Mouse (Mus musculus) liver, embryonic 13.5 days (tissue): ENCODE data around the gene Gipc3. TPM values are rescaled to one million over a fixed set of nuclear protein-coding genes. Genes with fewer than 3 reads are reported as not detected.

Source experiments
- ATAC-seq: fragments of 200-750 bp; cut with Nextera tagmentation; 2 replicates; pipeline ENCODE4 v1.8.0; 2017; ENCODE audit warnings: low read depth, mild to moderate bottlenecking, moderate number of reproducible peaks, moderate library complexity
- DNase-seq: peaks from one replicate; pipeline ENCODE4 v3.0.0; 2022
- H3K27ac ChIP-seq: fragments of 300-500 bp; sonication (generic); 2 replicates; pipeline ENCODE4 v1.5.1; 2015; ENCODE audit warnings: moderate library complexity, mild to moderate bottlenecking, inconsistent platforms
- H3K27me3 ChIP-seq: fragments of 300-500 bp; sonication (generic); 2 replicates; pipeline ENCODE4 v1.6.1; 2015; ENCODE audit warnings: mild to moderate bottlenecking, inconsistent platforms
- H3K36me3 ChIP-seq: fragments of 300-500 bp; sonication (generic); 2 replicates; pipeline ENCODE4 v1.6.1; 2015; ENCODE audit warnings: mild to moderate bottlenecking, inconsistent platforms
- H3K4me1 ChIP-seq: fragments of 300-500 bp; sonication (generic); replicated peaks from 2 replicates; pipeline ENCODE4 v1.6.1; 2015; ENCODE audit warnings: inconsistent platforms
- H3K4me2 ChIP-seq: fragments of 300-500 bp; sonication (generic); 2 replicates; pipeline ENCODE4 v1.6.1; 2015; ENCODE audit warnings: inconsistent platforms, mild to moderate bottlenecking, moderate library complexity
- H3K4me3 ChIP-seq: fragments of 300-500 bp; sonication (generic); replicated peaks from 2 replicates; pipeline ENCODE4 v1.5.1; 2015; ENCODE audit warnings: mild to moderate bottlenecking, inconsistent platforms
- H3K9ac ChIP-seq: fragments of 300-500 bp; sonication (generic); 2 replicates; pipeline ENCODE4 v1.6.1; 2015; ENCODE audit warnings: mild to moderate bottlenecking, inconsistent platforms
- H3K9me3 ChIP-seq: fragments of 300-500 bp; sonication (generic); replicated peaks from 2 replicates; pipeline ENCODE4 v1.6.1; 2016; ENCODE audit warnings: inconsistent platforms
- WGBS: fragments of 180-500 bp; shearing (Covaris S2); methylation state at CpG from one replicate; pipeline ENCODE4 v1.1.7; 2015; ENCODE audit not compliant: insufficient replicate concordance; 5-methylcytosine and 5-hydroxymethylcytosine counted together
- polyA plus RNA-seq: library from polyadenylated mRNA; unstranded; fragments of >200 nt; fragmentation: Nextera tagmentation; extraction: Ambion mirVana; gene quantifications from 2 replicates; pipeline ENCODE4 v1.2.1, GENCODE M21; 2015

The Gipc3 gene
- polyA plus RNA-seq, 1 experiment from 2014 or later = not detected

DNA sequence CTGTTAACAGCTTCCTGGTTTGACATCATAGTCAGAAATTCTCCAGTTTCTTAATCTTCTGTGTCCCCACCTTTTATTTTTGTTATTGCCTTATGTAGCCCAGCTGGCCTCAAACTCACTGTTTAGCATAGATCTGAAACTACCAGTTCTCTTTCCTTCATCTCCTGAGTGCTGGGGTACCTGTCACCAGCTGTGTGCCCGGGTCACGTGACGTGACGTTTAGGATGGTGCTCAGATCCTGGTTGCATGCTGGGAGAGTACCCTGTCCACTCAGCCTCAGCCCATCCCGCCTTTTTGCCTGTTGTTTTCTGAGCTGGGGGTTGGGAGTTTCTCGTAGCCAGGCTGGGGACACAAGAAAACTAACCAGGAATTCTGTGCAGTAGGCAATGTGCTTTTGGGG lies 45.8 kb downstream of the Gipc3 start:
- Histone ChIP-seq H3K27me3 (no peaks in the 10 kb centered on the region), H3K36me3 (no peaks in the 10 kb centered on the region), H3K4me1 (peaks cover 94% of the 10 kb centered on the region), H3K9ac (peak overlapping the region; percentile 45; the same call in 1 of the 2 replicates), H3K4me2 (0 out of 2 replicates have a peak overlapping the region, but pooled peaks have one; percentile 3), H3K4me3 (no peak overlapping the region), H3K27ac (peak overlapping the region; percentile 87), H3K9me3 (no peaks in the 10 kb centered on the region)
- ATAC-seq = no peak
- 67% methylated on average over 6 of the region's 6 CpGs for WGBS
- no peak for DNase-seq

- DNase-seq (no peak), ATAC-seq (no peak)
- Histone ChIP-seq H3K4me2 (peak overlapping the region; percentile 95), H3K36me3 (no peaks in the 10 kb centered on the region), H3K9me3 (no peaks in the 10 kb centered on the region), H3K27ac (no peak overlapping the region), H3K4me3 (no peak overlapping the region), H3K9ac (peak overlapping the region; percentile 85), H3K4me1 (peaks cover 94% of the 10 kb centered on the region), H3K27me3 (peaks cover 8% of the 10 kb centered on the region)
- WGBS = 85% methylated on average over 6 of the region's 6 CpGs
Measured at GRCm38 (mm10) chr10:81295185-81295584, 47.9 kb downstream of the Gipc3 start.

DNA sequence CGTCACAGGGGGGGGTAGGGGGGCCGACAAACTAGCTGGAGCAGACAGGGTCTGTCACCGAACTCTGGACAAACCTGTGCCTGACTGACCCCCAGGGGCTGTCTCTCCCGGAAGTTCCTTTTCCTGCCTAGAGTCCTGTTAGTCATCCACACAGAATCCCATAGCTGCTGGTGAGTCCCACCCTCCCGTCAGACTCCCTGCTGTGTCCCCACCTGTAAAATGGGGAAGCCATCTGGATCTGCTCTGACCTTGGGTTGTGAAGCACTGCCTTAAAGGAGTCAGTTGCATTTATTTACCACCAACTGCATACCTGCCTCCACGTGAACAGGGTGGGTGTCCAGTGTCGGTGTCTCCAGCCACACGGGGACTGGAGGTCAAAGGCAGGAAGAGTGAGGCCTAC lies 48.6 kb downstream of the Gipc3 start:
- DNase-seq (no peak), ATAC-seq (no peak)
- Histone ChIP-seq H3K4me3 (peak overlapping the region; percentile 76), H3K9me3 (no peaks in the 10 kb centered on the region), H3K4me2 (peak overlapping the region; percentile 95), H3K36me3 (no peaks in the 10 kb centered on the region), H3K9ac (peak overlapping the region; percentile 85), H3K4me1 (peaks cover 87% of the 10 kb centered on the region), H3K27me3 (peaks cover 13% of the 10 kb centered on the region), H3K27ac (no peak overlapping the region)
- 26% methylated on average over 8 of the region's 8 CpGs for WGBS

- no peaks in the 10 kb centered on the region for H3K9me3 ChIP-seq
- 2% methylated on average over 25 of the region's 25 CpGs for WGBS
- peaks cover 13% of the 10 kb centered on the region for H3K27me3 ChIP-seq
- no peak for ATAC-seq
- peak overlapping the region; percentile 85 for H3K9ac ChIP-seq
- peak overlapping the region; percentile 76 for H3K4me3 ChIP-seq
- H3K36me3 ChIP-seq = no peaks in the 10 kb centered on the region
- peaks cover 83% of the 10 kb centered on the region for H3K4me1 ChIP-seq
- H3K4me2 ChIP-seq = peak overlapping the region; percentile 95
- no peak for DNase-seq
- H3K27ac ChIP-seq = peak overlapping the region; percentile 85
Measured at GRCm38 (mm10) chr10:81293334-81294030, 49.6 kb downstream of the Gipc3 start.

GRCm38 (mm10) chr10:81292554-81293333 lies 50.3 kb downstream of the Gipc3 start, which contains the start of gene Pip5k1c:
Pip5k1c (plus strand) TSS chr10:81292963.
- H3K4me2 ChIP-seq = peak within 1 kb of the TSS; percentile 95
- peak within 1 kb of the TSS; percentile 85 for H3K27ac ChIP-seq
- WGBS = under 1% methylated on average over 64 of the region's 80 CpGs
- DNase-seq (peak; percentile 100), ATAC-seq (peak; percentile 93)
- peak within 1 kb of the TSS; percentile 76 for H3K4me3 ChIP-seq
- H3K9ac ChIP-seq = peak within 1 kb of the TSS; percentile 85
- H3K27me3 ChIP-seq = peaks cover 13% of the 10 kb centered on the region
- no peaks in the 10 kb centered on the region for H3K36me3 ChIP-seq
- H3K9me3 ChIP-seq = no peaks in the 10 kb centered on the region
- H3K4me1 ChIP-seq = peaks cover 82% of the 10 kb centered on the region

GRCm38 (mm10) chr10:81291511-81292104 lies 51.5 kb downstream of the Gipc3 start, which contains the start of gene Tjp3:
Tjp3 (minus strand) TSS chr10:81291581.
- H3K4me2 ChIP-seq = peak within 1 kb of the TSS; percentile 33
- DNase-seq (no peak), ATAC-seq (no peak)
- H3K27ac ChIP-seq = peak within 1 kb of the TSS; percentile 60
- H3K9ac ChIP-seq = no peak within 1 kb of the TSS
- no peaks in the 10 kb centered on the region for H3K36me3 ChIP-seq
- peaks cover 77% of the 10 kb centered on the region for H3K4me1 ChIP-seq
- 47% methylated on average over 9 of the region's 9 CpGs for WGBS
- H3K9me3 ChIP-seq = no peaks in the 10 kb centered on the region
- H3K27me3 ChIP-seq = peaks cover 13% of the 10 kb centered on the region
- 0 out of 2 replicates have a peak within 1 kb of the TSS, but pooled peaks have one; percentile 1 for H3K4me3 ChIP-seq

DNA sequence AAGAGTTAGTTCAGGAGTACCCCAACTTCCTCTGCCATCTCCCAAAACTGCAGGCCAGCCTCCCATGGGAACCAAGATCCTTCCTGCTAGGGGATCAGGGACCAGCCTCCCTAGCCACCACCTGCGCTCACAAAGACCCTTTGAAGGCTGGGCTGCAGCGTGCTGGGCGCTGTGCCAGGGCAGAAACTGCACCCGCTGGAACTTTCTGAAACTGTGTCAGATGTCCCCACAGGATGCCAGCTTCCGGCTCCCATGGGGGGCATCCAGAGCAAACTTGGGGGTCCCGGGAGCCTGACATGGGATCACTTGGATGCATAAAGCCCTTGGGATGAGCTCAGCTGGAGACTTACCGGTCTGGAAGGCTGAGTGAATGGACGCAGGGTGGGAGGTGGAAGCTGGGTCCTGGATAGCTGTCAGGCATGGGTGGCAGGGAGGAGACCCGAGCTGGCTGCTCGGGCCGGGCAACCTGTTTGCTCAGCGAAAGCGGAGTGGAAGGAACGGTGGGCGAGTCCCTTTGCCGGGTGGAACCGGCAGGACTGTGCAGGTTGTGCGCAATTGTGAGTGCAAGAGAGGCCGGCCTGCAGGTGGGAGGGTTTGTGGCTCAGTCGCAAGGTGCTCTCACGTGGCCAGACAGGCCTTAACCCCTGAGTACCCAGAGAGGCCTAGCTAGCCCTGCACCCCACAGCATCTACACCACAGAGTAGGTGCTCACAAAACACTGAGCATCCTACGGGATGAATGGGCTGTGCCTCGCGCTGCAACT lies 52.2 kb downstream of the Gipc3 start:
- H3K4me2 ChIP-seq = peak overlapping the region; percentile 3; the same call in 1 of the 2 replicates

DNA sequence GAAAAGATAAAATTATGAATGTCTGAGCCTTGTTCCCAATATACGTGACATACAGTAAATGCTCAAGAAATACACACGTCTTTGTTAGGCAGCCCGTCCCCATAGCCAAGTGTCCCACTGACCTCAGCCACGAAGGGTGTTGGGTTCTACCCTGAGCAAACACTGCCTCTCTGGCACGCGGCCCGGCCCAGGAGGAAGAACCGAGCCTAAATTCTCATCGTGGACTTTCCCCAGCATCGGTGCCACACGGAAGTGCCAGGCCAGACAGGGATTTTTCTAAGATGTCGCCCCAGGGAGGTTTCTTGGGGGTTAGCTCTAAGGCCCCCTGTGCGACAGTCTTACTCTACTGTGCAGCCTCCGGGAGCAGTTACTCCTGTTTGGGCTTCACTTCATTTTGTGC lies 53.3 kb downstream of the Gipc3 start:
- no peak overlapping the region for H3K27ac ChIP-seq
- H3K9ac ChIP-seq = no peak overlapping the region
- peaks cover 27% of the 10 kb centered on the region for H3K27me3 ChIP-seq
- no peaks in the 10 kb centered on the region for H3K9me3 ChIP-seq
- H3K4me2 ChIP-seq = no peak overlapping the region
- no peak for DNase-seq
- WGBS = 57% methylated on average over 14 of the region's 14 CpGs
- H3K4me1 ChIP-seq = peaks cover 77% of the 10 kb centered on the region
- ATAC-seq = no peak
- H3K36me3 ChIP-seq = no peaks in the 10 kb centered on the region
- H3K4me3 ChIP-seq = no peak overlapping the region

More for the DNA sequence above, 52.2 kb downstream of the Gipc3 start:
- Histone ChIP-seq H3K27me3 (peaks cover 17% of the 10 kb centered on the region), H3K36me3 (no peaks in the 10 kb centered on the region), H3K9me3 (no peaks in the 10 kb centered on the region), H3K4me1 (peaks cover 77% of the 10 kb centered on the region), H3K27ac (no peak overlapping the region), H3K4me3 (no peak overlapping the region), H3K9ac (no peak overlapping the region)
- 56% methylated on average over 24 of the region's 24 CpGs for WGBS
- no peak for ATAC-seq
- DNase-seq = no peak

DNA sequence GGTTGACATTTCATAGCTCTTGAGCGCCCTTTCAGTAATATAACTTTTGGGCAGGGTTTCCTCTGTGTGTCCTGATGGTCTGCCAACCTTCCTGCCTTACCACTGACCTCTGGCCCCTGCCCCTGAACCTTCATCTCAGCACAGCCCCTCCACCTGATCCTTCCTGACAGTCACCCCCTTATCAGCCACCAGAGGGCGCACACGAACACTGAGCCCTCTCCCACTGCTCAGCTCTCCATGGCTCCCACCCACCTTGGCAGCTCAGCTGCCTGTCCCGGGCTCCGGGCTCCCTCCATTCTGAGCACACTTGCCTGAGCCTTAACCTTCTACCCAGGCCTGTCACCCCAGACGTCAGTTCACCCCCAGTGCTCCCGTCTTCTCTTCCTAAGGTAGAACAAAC lies 53.8 kb downstream of the Gipc3 start:
- DNase-seq (peak; percentile 47), ATAC-seq (no peak)
- no peak overlapping the region for H3K27ac ChIP-seq
- peaks cover 74% of the 10 kb centered on the region for H3K4me1 ChIP-seq
- no peaks in the 10 kb centered on the region for H3K9me3 ChIP-seq
- no peak overlapping the region for H3K9ac ChIP-seq
- no peak overlapping the region for H3K4me3 ChIP-seq
- 8% methylated on average over 7 of the region's 7 CpGs for WGBS
- no peak overlapping the region for H3K4me2 ChIP-seq
- H3K36me3 ChIP-seq = no peaks in the 10 kb centered on the region
- H3K27me3 ChIP-seq = peaks cover 33% of the 10 kb centered on the region

GRCm38 (mm10) chr10:81288601-81289000 lies 54.5 kb downstream of the Gipc3 start:
- H3K4me1 ChIP-seq = peaks cover 67% of the 10 kb centered on the region

More at GRCm38 (mm10) chr10:81288601-81289000, 54.5 kb downstream of the Gipc3 start:
- DNase-seq (no peak), ATAC-seq (no peak)
- Histone ChIP-seq H3K27me3 (peaks cover 39% of the 10 kb centered on the region), H3K9me3 (no peaks in the 10 kb centered on the region), H3K9ac (no peak overlapping the region), H3K4me3 (no peak overlapping the region), H3K27ac (no peak overlapping the region), H3K4me2 (no peak overlapping the region), H3K36me3 (no peaks in the 10 kb centered on the region)
- WGBS = 24% methylated on average over 6 of the region's 6 CpGs
